Mouse (Mus musculus): Measurements from ENCODE around the gene Peak1. TPM values are rescaled to one million over a fixed set of nuclear protein-coding genes. Genes with fewer than 3 reads are reported as not detected.

Gene Peak1
- polyA plus RNA-seq, 1 experiment from 2014 or later, result 2.3 TPM

DNA sequence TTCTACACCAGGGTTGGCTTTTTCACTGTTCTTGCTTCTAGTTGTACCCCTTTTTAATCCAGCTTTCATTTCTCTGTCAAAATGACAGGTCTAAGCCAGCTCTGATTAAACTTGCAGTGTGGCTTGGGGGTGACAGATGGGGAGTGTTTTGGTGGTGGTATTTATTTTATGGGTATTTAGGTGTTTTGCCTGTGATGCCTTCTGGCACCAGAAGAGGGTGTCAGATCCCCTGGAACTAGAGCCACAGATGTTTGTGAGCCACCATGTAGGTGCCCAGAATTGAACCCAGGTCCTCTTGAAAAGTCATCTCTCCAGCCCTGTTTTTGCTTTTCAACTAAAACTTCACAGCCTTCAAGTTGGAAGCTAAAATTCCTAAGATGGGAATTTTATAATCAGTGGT lies 3.5 kb downstream of the Peak1 start:
- Histone ChIP-seq H3K4me3 (replicated peaks) (no peak overlapping the region), H3K4me2 (no peak overlapping the region), H3K4me1 (replicated peaks) (peaks cover 37% of the 10 kb centered on the region), H3K36me3 (no peaks in the 10 kb centered on the region), H3K27ac (no peak overlapping the region), H3K9ac (no peak overlapping the region), H3K27me3 (no peaks in the 10 kb centered on the region), H3K9me3 (replicated peaks) (no peaks in the 10 kb centered on the region)
- ATAC-seq (ENCODE audit: low read depth), result no peak
- no peak for DNase-seq

DNA sequence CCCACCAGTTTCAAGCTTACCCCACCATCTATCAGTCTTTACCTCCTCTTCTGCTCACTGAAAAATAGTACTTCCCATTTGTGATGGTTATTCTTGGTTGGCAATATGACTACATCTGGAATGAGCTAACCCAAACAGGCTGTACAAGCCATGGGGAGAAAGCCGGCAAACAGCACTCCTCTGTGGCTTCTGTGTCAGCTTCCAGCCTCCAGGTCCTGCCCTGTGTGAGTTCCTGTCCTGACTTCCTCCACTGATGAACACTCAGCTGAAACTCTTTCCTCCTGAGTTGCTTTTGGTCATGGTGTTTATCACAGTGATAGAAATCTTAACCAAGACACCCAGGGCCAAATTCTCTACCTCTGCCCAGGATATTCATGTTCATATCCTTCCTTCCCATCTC lies 5.2 kb downstream of the Peak1 start:
- no peaks in the 10 kb centered on the region for H3K27me3 ChIP-seq
- H3K4me3 ChIP-seq (replicated peaks), result no peak overlapping the region
- no peaks in the 10 kb centered on the region for H3K36me3 ChIP-seq
- DNase-seq (no peak), ATAC-seq (ENCODE audit: low read depth) (no peak)
- no peaks in the 10 kb centered on the region for H3K9me3 ChIP-seq (replicated peaks)
- H3K4me2 ChIP-seq, result no peak overlapping the region
- peaks cover 35% of the 10 kb centered on the region for H3K4me1 ChIP-seq (replicated peaks)
- 29% methylated on average over 1 of the region's 1 CpGs for WGBS (ENCODE audit: insufficient replicate concordance)
- H3K27ac ChIP-seq, result no peak overlapping the region
- H3K9ac ChIP-seq, result no peak overlapping the region

DNA sequence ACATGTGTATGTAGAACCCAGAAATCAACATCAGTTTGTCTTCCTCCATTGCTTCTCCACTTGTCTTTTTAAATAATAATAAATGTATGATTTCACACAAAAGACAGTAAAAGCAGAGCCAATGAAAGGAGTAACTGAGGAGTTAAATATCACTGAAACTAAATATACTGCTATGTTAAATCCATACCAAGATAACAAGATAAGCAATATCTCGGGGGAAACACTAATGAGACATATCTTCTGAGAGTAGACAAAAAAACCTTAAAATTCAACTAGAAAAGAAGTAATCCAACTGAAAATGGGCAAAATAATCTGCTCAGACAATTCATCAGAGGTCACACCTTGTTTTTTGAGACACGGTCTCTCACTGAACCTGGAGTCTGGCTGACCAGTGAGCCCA lies 7.9 kb downstream of the Peak1 start:
- Histone ChIP-seq H3K9ac (no peak overlapping the region), H3K9me3 (replicated peaks) (no peaks in the 10 kb centered on the region), H3K4me2 (no peak overlapping the region), H3K27me3 (no peaks in the 10 kb centered on the region), H3K27ac (no peak overlapping the region), H3K4me3 (replicated peaks) (no peak overlapping the region), H3K4me1 (replicated peaks) (peaks cover 20% of the 10 kb centered on the region), H3K36me3 (no peaks in the 10 kb centered on the region)
- ATAC-seq (ENCODE audit: low read depth) (no peak), DNase-seq (no peak)
- 35% methylated on average over 2 of the region's 2 CpGs for WGBS (ENCODE audit: insufficient replicate concordance)

DNA sequence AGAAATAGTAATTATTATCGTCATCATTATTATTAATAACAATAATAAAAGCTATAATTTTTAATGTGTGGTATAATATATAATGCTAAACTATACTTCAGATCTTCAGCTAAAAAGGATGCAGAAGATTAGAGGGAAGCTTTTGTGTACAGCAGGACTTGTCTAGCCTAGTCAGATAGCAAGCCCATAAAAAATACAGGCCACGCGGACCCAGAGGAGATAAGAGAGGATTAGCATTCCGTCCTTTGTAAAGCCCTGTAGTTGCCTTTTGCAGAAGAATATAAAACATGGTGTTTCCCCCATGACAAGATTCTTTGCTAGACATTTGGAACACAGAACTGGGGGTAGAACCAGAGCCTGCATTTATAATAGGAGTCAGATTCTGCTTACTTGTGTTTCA lies 13.2 kb downstream of the Peak1 start:
- Histone ChIP-seq H3K4me2 (no peak overlapping the region), H3K27me3 (no peaks in the 10 kb centered on the region), H3K9ac (no peak overlapping the region), H3K27ac (no peak overlapping the region), H3K4me1 (replicated peaks) (peaks cover 9% of the 10 kb centered on the region; the same call in 1 of the 2 replicates), H3K4me3 (replicated peaks) (no peak overlapping the region), H3K9me3 (replicated peaks) (no peaks in the 10 kb centered on the region), H3K36me3 (no peaks in the 10 kb centered on the region)
- no peak for ATAC-seq (ENCODE audit: low read depth)
- WGBS (ENCODE audit: insufficient replicate concordance), result 36% methylated on average over 4 of the region's 4 CpGs
- no peak for DNase-seq

DNA sequence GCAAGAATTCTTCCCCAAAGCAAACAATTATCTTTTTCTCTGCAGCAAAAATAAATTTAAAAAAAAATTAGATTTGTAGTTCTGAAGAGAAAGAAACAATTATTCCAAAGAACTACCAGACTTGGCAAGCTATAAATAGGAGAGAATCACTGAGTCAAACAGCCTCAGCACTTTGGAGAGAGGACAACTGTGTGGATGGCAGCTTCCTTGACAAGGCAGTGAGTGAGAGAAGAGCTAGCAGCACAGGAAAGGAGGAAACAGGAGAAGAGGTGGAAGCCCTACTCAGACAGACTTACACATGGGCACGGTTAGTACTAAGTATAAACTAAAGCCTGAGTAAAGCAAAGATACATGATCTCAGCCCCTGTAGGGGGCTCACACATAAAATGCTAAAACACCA lies 21.6 kb downstream of the Peak1 start:
- DNase-seq (no peak), ATAC-seq (ENCODE audit: low read depth) (no peak)
- 43% methylated on average over 1 of the region's 1 CpGs for WGBS (ENCODE audit: insufficient replicate concordance)
- H3K36me3 ChIP-seq, result no peaks in the 10 kb centered on the region
- no peaks in the 10 kb centered on the region for H3K4me1 ChIP-seq (replicated peaks)
- H3K27me3 ChIP-seq, result no peaks in the 10 kb centered on the region
- no peaks in the 10 kb centered on the region for H3K9me3 ChIP-seq (replicated peaks)
- no peak overlapping the region for H3K4me3 ChIP-seq (replicated peaks)
- no peak overlapping the region for H3K27ac ChIP-seq
- no peak overlapping the region for H3K4me2 ChIP-seq
- no peak overlapping the region for H3K9ac ChIP-seq

DNA sequence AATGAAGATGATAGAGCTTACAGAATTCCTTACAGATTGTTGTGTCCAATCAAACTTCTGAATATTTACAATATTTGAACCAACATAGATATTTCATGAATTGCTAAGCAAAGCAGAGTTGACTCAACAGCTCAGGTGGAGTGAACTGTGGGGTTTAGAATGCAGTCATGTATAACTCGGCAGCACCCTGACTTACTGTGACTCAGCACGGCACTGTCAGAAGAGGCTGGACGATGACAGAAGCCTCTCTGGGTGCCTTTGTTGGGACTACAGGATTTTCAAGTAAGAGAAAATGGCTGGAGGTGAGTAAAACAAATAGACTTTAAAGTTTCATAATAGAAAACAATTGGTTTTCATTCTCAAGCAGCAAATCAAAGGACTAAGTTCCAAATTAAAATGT lies 25.0 kb downstream of the Peak1 start:
- no peak overlapping the region for H3K9ac ChIP-seq
- no peaks in the 10 kb centered on the region for H3K27me3 ChIP-seq
- no peaks in the 10 kb centered on the region for H3K36me3 ChIP-seq
- no peak overlapping the region for H3K27ac ChIP-seq
- WGBS (ENCODE audit: insufficient replicate concordance), result 55% methylated on average over 3 of the region's 3 CpGs
- no peak overlapping the region for H3K4me2 ChIP-seq
- DNase-seq (no peak), ATAC-seq (ENCODE audit: low read depth) (no peak)
- no peaks in the 10 kb centered on the region for H3K4me1 ChIP-seq (replicated peaks)
- no peaks in the 10 kb centered on the region for H3K9me3 ChIP-seq (replicated peaks)
- no peak overlapping the region for H3K4me3 ChIP-seq (replicated peaks)

DNA sequence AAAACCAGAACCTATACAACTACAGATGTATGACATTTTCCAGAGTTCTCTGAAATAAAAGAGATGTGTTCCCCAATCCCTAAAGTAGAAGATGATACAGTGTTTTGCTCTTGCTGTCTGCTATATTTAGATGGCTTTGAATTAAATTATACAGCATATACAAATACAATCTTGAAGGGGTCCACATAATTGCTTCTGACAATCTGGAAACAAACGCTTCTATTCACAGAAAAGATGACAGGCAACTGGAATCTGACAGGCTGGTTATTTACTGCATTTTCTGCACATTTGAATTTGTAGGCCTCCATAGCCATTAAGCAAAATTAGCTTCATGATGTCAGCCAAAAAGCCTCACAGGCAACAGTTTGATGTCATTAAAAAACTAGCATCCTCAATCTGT lies 35.1 kb downstream of the Peak1 start:
- WGBS (ENCODE audit: insufficient replicate concordance), result 58% methylated on average over 1 of the region's 1 CpGs
- ATAC-seq (ENCODE audit: low read depth), result no peak

DNA sequence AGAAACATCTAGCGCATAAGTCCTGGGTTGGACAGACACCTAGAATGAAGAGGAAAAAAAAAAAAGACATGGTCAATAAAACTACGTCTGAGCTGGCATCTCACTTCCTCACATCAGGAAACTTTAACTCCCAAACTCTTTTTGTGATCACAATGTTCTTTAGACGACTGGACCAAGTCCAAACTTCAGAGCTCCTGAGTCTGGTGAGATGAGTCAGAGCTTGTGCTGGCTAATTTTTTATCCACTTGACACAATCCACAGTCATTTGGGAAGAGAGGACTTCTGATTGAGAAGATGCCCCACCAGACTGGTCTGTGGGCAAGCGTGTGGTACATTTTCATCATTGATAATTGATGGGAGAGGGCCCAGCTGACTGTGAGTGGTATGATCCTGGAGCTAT lies 43.5 kb downstream of the Peak1 start:
- no peaks in the 10 kb centered on the region for H3K9me3 ChIP-seq (replicated peaks)
- no peaks in the 10 kb centered on the region for H3K36me3 ChIP-seq
- H3K4me2 ChIP-seq, result no peak overlapping the region
- no peak overlapping the region for H3K27ac ChIP-seq
- H3K4me3 ChIP-seq (replicated peaks), result no peak overlapping the region
- ATAC-seq (ENCODE audit: low read depth) (no peak), DNase-seq (no peak)
- no peaks in the 10 kb centered on the region; the same call in 1 of the 2 replicates for H3K4me1 ChIP-seq (replicated peaks)
- H3K9ac ChIP-seq, result no peak overlapping the region
- WGBS (ENCODE audit: insufficient replicate concordance), result 57% methylated on average over 4 of the region's 4 CpGs
- no peaks in the 10 kb centered on the region for H3K27me3 ChIP-seq

More for the DNA sequence above, 35.1 kb downstream of the Peak1 start:
- Histone ChIP-seq H3K27ac (no peak overlapping the region), H3K4me2 (no peak overlapping the region), H3K27me3 (no peaks in the 10 kb centered on the region), H3K9ac (no peak overlapping the region), H3K36me3 (no peaks in the 10 kb centered on the region), H3K4me3 (replicated peaks) (no peak overlapping the region), H3K9me3 (replicated peaks) (no peaks in the 10 kb centered on the region), H3K4me1 (replicated peaks) (no peaks in the 10 kb centered on the region)
- DNase-seq, result no peak

DNA sequence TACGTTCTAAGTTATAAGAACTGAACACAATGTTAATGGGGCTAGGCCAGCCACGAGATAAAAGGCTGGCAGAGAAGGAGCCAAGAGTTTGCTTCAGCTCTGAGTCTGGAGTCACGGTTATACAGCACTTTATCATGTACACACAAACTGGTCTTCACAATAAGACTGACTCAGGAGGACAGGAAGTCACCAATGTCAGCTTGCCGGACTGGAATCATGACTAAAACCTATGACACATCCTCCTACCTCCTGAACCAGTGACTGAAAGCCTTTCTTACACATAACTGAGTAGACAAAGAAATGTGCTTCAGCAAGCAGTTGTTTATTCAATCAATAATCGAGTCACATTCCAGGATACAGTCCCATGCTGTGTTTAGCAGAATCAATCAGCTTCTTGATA lies 47.2 kb downstream of the Peak1 start:
- ATAC-seq (ENCODE audit: low read depth) (no peak), DNase-seq (no peak)
- no peaks in the 10 kb centered on the region for H3K36me3 ChIP-seq
- no peak overlapping the region for H3K4me2 ChIP-seq
- WGBS (ENCODE audit: insufficient replicate concordance), result 18% methylated on average over 5 of the region's 5 CpGs
- H3K4me1 ChIP-seq (replicated peaks), result no peaks in the 10 kb centered on the region; the same call in 1 of the 2 replicates
- H3K4me3 ChIP-seq (replicated peaks), result no peak overlapping the region
- no peaks in the 10 kb centered on the region for H3K27me3 ChIP-seq
- no peak overlapping the region for H3K27ac ChIP-seq
- no peak overlapping the region for H3K9ac ChIP-seq
- H3K9me3 ChIP-seq (replicated peaks), result no peaks in the 10 kb centered on the region

DNA sequence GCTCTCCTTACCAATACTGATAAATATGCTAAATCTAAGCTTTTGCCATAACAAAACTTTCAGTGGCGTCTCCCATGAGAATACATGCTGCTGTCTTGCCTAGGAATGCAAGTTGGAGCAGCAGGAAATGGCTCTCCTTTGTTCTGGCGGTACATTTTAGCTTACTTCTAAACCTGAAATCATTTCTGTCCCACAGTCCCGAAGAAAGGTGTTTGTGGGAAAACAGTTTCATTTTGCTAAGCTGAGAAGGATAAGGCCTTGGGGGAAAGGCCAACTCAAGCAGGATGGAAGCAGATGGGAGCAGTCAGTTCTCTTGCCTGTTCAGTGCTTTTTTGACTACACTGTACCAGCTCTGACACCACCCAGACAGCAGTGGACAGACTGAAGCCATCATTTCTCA lies 49.1 kb downstream of the Peak1 start:
- H3K4me2 ChIP-seq, result no peak overlapping the region
- H3K27me3 ChIP-seq, result no peaks in the 10 kb centered on the region
- H3K4me3 ChIP-seq (replicated peaks), result no peak overlapping the region
- H3K27ac ChIP-seq, result no peak overlapping the region
- no peaks in the 10 kb centered on the region; the same call in 1 of the 2 replicates for H3K4me1 ChIP-seq (replicated peaks)
- H3K9me3 ChIP-seq (replicated peaks), result no peaks in the 10 kb centered on the region
- ATAC-seq (ENCODE audit: low read depth) (no peak), DNase-seq (no peak)
- WGBS (ENCODE audit: insufficient replicate concordance), result 65% methylated on average over 3 of the region's 3 CpGs
- H3K9ac ChIP-seq, result no peak overlapping the region
- H3K36me3 ChIP-seq, result no peaks in the 10 kb centered on the region

DNA sequence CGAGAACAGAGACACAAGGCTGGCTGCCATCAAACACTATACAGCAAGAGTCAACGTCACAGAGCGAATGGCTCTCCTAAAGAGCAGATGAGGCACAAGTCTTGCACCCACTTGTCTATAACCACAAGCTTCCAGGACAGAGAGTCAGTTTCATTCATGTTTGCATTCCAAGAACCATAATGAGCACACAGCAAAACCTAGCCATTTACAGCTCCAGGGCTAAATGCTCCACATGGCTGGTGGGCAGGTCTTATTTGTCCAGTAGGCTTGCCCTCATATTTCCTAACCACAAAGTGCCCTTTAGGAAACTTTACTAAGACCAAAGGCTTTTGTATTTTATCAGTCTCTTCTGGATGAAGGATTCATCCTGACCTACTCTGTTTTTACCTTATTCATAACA lies 54.6 kb downstream of the Peak1 start:
- no peaks in the 10 kb centered on the region for H3K27me3 ChIP-seq
- 75% methylated on average over 3 of the region's 3 CpGs for WGBS (ENCODE audit: insufficient replicate concordance)

DNA sequence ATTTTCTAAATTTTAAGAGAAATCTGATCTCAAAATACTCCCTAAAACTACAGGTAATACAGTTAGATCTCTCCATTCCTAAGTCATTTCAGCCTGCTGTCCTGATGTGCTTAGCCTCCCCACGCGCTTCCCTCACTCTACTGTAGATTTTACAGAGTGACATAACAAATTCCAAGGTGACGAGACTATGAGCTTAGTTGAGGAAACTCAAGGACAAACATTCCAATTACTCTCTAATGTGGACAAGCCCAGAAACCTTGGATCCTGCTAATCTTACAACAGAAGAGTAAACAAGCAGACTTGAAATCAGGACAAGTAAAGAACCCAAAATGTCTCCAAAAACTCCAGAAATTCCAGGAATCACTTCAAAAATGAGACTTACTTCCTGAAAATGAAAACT lies 58.6 kb downstream of the Peak1 start:
- WGBS (ENCODE audit: insufficient replicate concordance), result 81% methylated on average over 3 of the region's 3 CpGs
- ATAC-seq (ENCODE audit: low read depth), result no peak

More for the DNA sequence above, 54.6 kb downstream of the Peak1 start:
- DNase-seq (no peak), ATAC-seq (ENCODE audit: low read depth) (no peak)
- H3K4me2 ChIP-seq, result no peak overlapping the region
- no peak overlapping the region for H3K4me3 ChIP-seq (replicated peaks)
- no peaks in the 10 kb centered on the region for H3K9me3 ChIP-seq (replicated peaks)
- H3K9ac ChIP-seq, result no peak overlapping the region
- no peak overlapping the region for H3K27ac ChIP-seq
- peaks cover 7% of the 10 kb centered on the region; the same call in 1 of the 2 replicates for H3K4me1 ChIP-seq (replicated peaks)
- H3K36me3 ChIP-seq, result no peaks in the 10 kb centered on the region

More for the DNA sequence above, 58.6 kb downstream of the Peak1 start:
- Histone ChIP-seq H3K9ac (no peak overlapping the region), H3K4me3 (replicated peaks) (no peak overlapping the region), H3K27me3 (no peaks in the 10 kb centered on the region), H3K36me3 (no peaks in the 10 kb centered on the region), H3K27ac (no peak overlapping the region), H3K9me3 (replicated peaks) (no peaks in the 10 kb centered on the region), H3K4me1 (replicated peaks) (peaks cover 7% of the 10 kb centered on the region; the same call in 1 of the 2 replicates), H3K4me2 (no peak overlapping the region)
- no peak for DNase-seq
